Mouse (Mus musculus): ENCODE results near the gene Utp3. TPM values are rescaled to one million over a fixed set of nuclear protein-coding genes. Genes with fewer than 3 reads are reported as not detected.
"Not testable (repeated sequence)": the region's sequence is repeated elsewhere in the genome, so short reads cannot be mapped to it uniquely, and the experiment has no call there.

The Utp3 gene
- polyA plus RNA-seq, 1 experiment from 2014 or later, result 86.4 TPM

DNA sequence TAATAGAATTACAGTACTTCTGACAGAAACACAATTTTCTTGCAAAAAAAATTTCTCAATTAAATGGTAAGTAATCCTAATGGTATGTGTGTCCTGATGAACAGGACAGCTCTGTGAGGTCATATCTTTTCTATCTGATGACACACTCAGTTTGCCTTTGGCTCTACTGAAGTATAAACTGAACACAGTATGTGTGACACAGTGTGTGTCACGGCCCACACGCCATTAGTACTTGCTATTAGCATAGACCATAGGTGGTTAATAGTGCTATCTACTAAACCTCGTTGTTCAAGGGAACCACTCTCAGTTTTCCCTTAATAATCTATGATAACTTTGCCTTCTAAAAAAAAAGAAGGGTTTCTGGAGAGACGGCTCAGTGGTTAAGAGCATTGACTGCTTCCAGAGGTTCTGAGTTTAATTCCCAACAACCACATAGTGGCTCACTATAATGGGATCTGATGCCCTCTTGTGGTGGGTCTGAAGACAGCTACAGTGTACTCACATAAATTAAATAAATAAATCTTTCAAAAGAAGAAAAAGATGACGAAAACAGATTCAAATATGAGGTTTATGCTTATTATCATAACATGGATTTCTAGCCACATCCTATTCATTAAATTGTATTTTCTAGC is 11.5 kb upstream of the Utp3 start:
- Histone ChIP-seq H3K4me1 (ENCODE audit: control insufficient read depth, insufficient read depth, low read length) (no peaks in the 10 kb centered on the region), H3K4me2 (ENCODE audit: low read depth, severe bottlenecking) (no peak overlapping the region), H3K27me3 (ENCODE audit: control insufficient read depth, insufficient read depth, low read length) (no peaks in the 10 kb centered on the region), H3K36me3 (ENCODE audit: control insufficient read depth, insufficient read depth, low read length) (no peaks in the 10 kb centered on the region), H3K27ac (replicated peaks; ENCODE audit: low read depth, low read length) (no peak overlapping the region), H3K9me3 (ENCODE audit: control insufficient read depth, low read length) (no peaks in the 10 kb centered on the region), H3K4me3 (ENCODE audit: low read depth, low read length) (no peak overlapping the region), H3K9ac (ENCODE audit: low read length) (no peak overlapping the region)
- WGBS, result 57% methylated on average over 5 of the region's 5 CpGs
- DNase-seq (ENCODE audit: low spot score) (no peak), ATAC-seq (ENCODE audit: insufficient number of reproducible peaks, low FRiP score, low TSS enrichment, low read depth) (no peak)

DNA sequence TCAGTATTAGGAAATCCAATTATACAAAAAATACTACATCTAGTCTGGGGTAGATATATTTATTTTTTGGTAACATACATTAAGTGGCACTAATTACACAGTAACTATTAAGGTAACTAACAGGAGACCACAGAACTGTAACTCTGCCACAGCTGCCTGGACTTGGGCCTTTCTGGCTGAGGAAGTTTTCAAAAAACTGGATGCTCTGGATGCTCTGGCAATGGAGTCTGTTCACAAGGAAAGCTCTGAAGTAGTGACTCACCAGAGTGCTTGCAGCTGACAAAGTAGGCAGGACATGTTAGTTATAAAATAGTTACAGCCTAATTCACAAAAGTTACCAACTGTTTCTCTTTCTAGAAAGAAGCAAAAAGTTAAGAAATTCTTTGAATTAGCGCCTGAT is 9.9 kb upstream of the Utp3 start:
- H3K4me1 ChIP-seq (ENCODE audit: control insufficient read depth, insufficient read depth, low read length); ATAC-seq (ENCODE audit: insufficient number of reproducible peaks, low FRiP score, low TSS enrichment, low read depth); H3K27me3 ChIP-seq (ENCODE audit: control insufficient read depth, insufficient read depth, low read length); H3K4me2 ChIP-seq (ENCODE audit: low read depth, severe bottlenecking); H3K9ac ChIP-seq (ENCODE audit: low read length); H3K9me3 ChIP-seq (ENCODE audit: control insufficient read depth, low read length); H3K4me3 ChIP-seq (ENCODE audit: low read depth, low read length); DNase-seq (ENCODE audit: low spot score); H3K36me3 ChIP-seq (ENCODE audit: control insufficient read depth, insufficient read depth, low read length); H3K27ac ChIP-seq (replicated peaks; ENCODE audit: low read depth, low read length): not testable (repeated sequence)
- WGBS, result 89% methylated on average over 1 of the region's 1 CpGs

DNA sequence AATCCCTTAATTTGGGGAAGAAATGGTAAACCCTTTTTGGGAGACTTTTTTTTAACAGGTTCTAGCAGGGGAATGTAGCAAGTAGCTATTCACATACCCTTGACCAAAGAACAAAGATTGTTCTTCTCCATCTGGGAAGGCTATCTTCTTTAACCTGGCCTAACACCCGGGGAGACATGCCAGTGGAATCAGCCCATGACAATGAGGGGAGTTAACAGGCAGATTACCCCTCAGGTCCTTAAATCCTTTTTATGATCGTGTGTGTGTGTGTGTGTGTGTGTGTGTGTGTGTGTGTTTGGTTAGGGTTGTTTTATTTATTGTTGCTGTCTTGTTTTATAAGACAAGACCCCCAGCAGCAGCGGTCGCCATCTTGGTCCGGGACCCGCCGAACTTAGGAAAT is 8.7 kb upstream of the Utp3 start:
- ATAC-seq (ENCODE audit: insufficient number of reproducible peaks, low FRiP score, low TSS enrichment, low read depth) (no peak), DNase-seq (ENCODE audit: low spot score) (no peak)
- Histone ChIP-seq H3K4me2 (ENCODE audit: low read depth, severe bottlenecking) (no peak overlapping the region), H3K4me1 (ENCODE audit: control insufficient read depth, insufficient read depth, low read length) (no peaks in the 10 kb centered on the region), H3K4me3 (ENCODE audit: low read depth, low read length) (no peak overlapping the region), H3K36me3 (ENCODE audit: control insufficient read depth, insufficient read depth, low read length) (no peaks in the 10 kb centered on the region), H3K27ac (replicated peaks; ENCODE audit: low read depth, low read length) (no peak overlapping the region), H3K9ac (ENCODE audit: low read length) (no peak overlapping the region), H3K27me3 (ENCODE audit: control insufficient read depth, insufficient read depth, low read length) (no peaks in the 10 kb centered on the region), H3K9me3 (ENCODE audit: control insufficient read depth, low read length) (no peaks in the 10 kb centered on the region)
- 85% methylated on average over 7 of the region's 7 CpGs for WGBS

- peak overlapping the region; percentile 83 for H3K4me3 ChIP-seq (ENCODE audit: low read depth, low read length)
- no peaks in the 10 kb centered on the region for H3K9me3 ChIP-seq (ENCODE audit: control insufficient read depth, low read length)
- H3K9ac ChIP-seq (ENCODE audit: low read length), result peak overlapping the region; percentile 81
- no peak for DNase-seq (ENCODE audit: low spot score)
- ATAC-seq (ENCODE audit: insufficient number of reproducible peaks, low FRiP score, low TSS enrichment, low read depth), result peak; percentile 69
- peak overlapping the region; percentile 79 for H3K27ac ChIP-seq (replicated peaks; ENCODE audit: low read depth, low read length)
- peak overlapping the region; percentile 65 for H3K4me2 ChIP-seq (ENCODE audit: low read depth, severe bottlenecking)
- no peaks in the 10 kb centered on the region for H3K27me3 ChIP-seq (ENCODE audit: control insufficient read depth, insufficient read depth, low read length)
- no peaks in the 10 kb centered on the region; the same call in 1 of the 2 replicates for H3K36me3 ChIP-seq (ENCODE audit: control insufficient read depth, insufficient read depth, low read length)
- H3K4me1 ChIP-seq (ENCODE audit: control insufficient read depth, insufficient read depth, low read length), result peaks cover 3% of the 10 kb centered on the region; the same call in 1 of the 2 replicates
- WGBS, result 10% methylated on average over 29 of the region's 29 CpGs
Measured at GRCm38 (mm10) chr5:88553271-88554085, 784 bp upstream of the Utp3 start.

GRCm38 (mm10) chr5:88558991-88559390 is 4.7 kb downstream of the Utp3 start:
- ATAC-seq (ENCODE audit: insufficient number of reproducible peaks, low FRiP score, low TSS enrichment, low read depth), result no peak

DNA sequence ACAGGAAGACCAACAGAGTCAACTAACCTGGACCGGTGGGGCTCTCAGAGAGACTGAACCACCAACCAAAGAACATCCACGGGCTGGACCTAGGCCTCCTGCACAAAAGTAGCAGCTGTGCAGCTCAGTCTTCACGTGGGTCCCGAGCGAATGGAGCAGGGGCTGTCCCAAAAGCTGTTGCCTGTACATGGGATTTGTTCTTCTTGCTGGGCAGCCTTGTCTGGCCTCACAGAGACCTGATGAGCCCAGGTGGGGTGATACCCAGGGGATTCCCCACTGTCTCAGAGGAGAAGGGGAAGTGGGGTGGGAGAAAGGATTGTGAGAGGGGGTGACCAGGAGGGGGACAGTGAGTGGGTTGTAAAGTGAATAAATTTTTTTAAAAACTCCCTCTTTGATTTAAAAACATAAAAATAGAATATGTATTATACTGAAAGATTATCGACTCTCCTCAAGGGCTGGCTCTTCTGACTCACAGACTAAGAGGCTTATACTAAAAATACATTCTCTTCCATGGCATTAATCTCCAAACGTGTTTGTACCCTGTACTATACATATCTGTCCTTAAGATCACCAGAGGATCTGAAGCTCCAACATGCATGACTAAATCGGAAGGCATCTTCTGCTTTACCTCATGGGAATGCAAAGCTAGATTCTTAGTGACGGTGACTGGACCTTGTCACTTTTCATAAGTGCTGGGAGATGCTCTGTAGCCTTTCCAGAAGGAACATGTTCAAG is 7.0 kb downstream of the Utp3 start:
- Histone ChIP-seq H3K4me2 (ENCODE audit: low read depth, severe bottlenecking) (no peak overlapping the region), H3K27me3 (ENCODE audit: control insufficient read depth, insufficient read depth, low read length) (no peaks in the 10 kb centered on the region), H3K9me3 (ENCODE audit: control insufficient read depth, low read length) (no peaks in the 10 kb centered on the region), H3K27ac (replicated peaks; ENCODE audit: low read depth, low read length) (no peak overlapping the region), H3K4me3 (ENCODE audit: low read depth, low read length) (no peak overlapping the region), H3K4me1 (ENCODE audit: control insufficient read depth, insufficient read depth, low read length) (no peaks in the 10 kb centered on the region), H3K9ac (ENCODE audit: low read length) (no peak overlapping the region), H3K36me3 (ENCODE audit: control insufficient read depth, insufficient read depth, low read length) (no peaks in the 10 kb centered on the region)
- DNase-seq (ENCODE audit: low spot score) (no peak), ATAC-seq (ENCODE audit: insufficient number of reproducible peaks, low FRiP score, low TSS enrichment, low read depth) (no peak)
- WGBS, result 86% methylated on average over 9 of the region's 9 CpGs

More at GRCm38 (mm10) chr5:88558991-88559390, 4.7 kb downstream of the Utp3 start:
- Histone ChIP-seq H3K27ac (replicated peaks; ENCODE audit: low read depth, low read length) (no peak overlapping the region), H3K4me2 (ENCODE audit: low read depth, severe bottlenecking) (no peak overlapping the region), H3K27me3 (ENCODE audit: control insufficient read depth, insufficient read depth, low read length) (no peaks in the 10 kb centered on the region), H3K36me3 (ENCODE audit: control insufficient read depth, insufficient read depth, low read length) (no peaks in the 10 kb centered on the region; the same call in 1 of the 2 replicates), H3K4me1 (ENCODE audit: control insufficient read depth, insufficient read depth, low read length) (peaks cover 3% of the 10 kb centered on the region; the same call in 1 of the 2 replicates), H3K9me3 (ENCODE audit: control insufficient read depth, low read length) (no peaks in the 10 kb centered on the region), H3K4me3 (ENCODE audit: low read depth, low read length) (no peak overlapping the region), H3K9ac (ENCODE audit: low read length) (no peak overlapping the region)
- no peak for DNase-seq (ENCODE audit: low spot score)
- 19% methylated on average over 1 of the region's 1 CpGs for WGBS

DNA sequence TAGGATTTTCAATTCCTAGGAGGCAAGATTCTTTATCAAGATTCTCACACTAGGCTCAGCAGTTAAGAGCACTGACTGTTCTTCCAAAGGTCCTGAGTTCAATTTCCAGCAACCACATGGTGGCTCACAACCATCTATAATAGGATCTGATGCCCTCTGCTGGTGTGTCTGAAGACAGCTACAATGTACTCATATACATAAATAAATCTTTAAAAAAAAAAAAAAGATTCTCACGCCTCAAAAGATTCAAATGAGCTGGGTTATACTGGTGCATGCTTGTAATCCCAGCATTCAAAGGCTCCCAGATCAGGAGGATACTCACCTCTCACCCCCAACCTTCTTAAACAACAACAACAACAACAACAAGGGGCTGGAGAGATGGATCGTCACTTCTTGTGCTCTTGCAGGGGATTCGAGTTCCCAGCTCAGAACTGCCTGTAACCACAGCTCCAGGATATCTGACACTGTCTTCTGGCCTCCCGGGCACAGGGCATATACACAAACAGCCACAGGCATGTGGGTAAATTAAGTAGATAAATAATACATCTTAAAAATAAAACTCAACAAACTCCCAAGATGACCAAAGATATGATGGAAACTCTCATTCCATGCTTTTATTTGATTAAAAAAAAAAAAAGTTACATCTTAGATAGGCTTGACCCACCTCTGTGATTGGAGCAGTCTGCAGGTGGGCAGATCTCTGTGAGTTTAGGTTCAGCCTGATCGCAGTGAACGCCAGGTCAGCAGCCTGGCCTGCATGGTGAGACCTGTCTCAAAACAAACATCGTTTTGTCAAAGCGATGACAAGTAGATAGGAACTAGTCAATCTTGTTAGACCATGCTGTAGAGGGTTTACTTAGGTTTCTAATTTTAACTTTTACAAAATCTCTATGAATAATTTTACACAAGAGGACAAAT is 8.9 kb downstream of the Utp3 start:
- H3K27me3 ChIP-seq (ENCODE audit: control insufficient read depth, insufficient read depth, low read length), result no peaks in the 10 kb centered on the region
- no peak for DNase-seq (ENCODE audit: low spot score)
- WGBS, result 69% methylated on average over 8 of the region's 8 CpGs
- no peaks in the 10 kb centered on the region for H3K4me1 ChIP-seq (ENCODE audit: control insufficient read depth, insufficient read depth, low read length)
- no peaks in the 10 kb centered on the region for H3K36me3 ChIP-seq (ENCODE audit: control insufficient read depth, insufficient read depth, low read length)
- no peak overlapping the region for H3K27ac ChIP-seq (replicated peaks; ENCODE audit: low read depth, low read length)
- H3K4me2 ChIP-seq (ENCODE audit: low read depth, severe bottlenecking), result no peak overlapping the region
- no peak overlapping the region for H3K9ac ChIP-seq (ENCODE audit: low read length)
- no peak overlapping the region for H3K4me3 ChIP-seq (ENCODE audit: low read depth, low read length)
- ATAC-seq (ENCODE audit: insufficient number of reproducible peaks, low FRiP score, low TSS enrichment, low read depth), result no peak
- no peaks in the 10 kb centered on the region for H3K9me3 ChIP-seq (ENCODE audit: control insufficient read depth, low read length)
